Mouse (Mus musculus) cortical plate, adult 2 months (tissue): Measurements from ENCODE around the gene Smim11. TPM values are rescaled to one million over a fixed set of nuclear protein-coding genes. Genes with fewer than 3 reads are reported as not detected.

Experiments
- H3K27ac ChIP-seq: fragments of 200-500 bp; 2 replicates; pipeline ENCODE4 v1.5.1; 2012; ENCODE audit warnings: low read length, control low read depth, inconsistent platforms; ENCODE audit not compliant: insufficient read depth
- H3K4me1 ChIP-seq: fragments of 200-500 bp; 2 replicates; pipeline ENCODE4 v1.6.1; 2011; ENCODE audit warnings: low read length; ENCODE audit not compliant: control insufficient read depth, insufficient read depth
- H3K4me3 ChIP-seq: fragments of 200-500 bp; 2 replicates; pipeline ENCODE4 v1.5.1; 2011; ENCODE audit warnings: mild to moderate bottlenecking, low read length, control low read depth; ENCODE audit not compliant: insufficient read depth
- CTCF ChIP-seq: fragments of 200-500 bp; IDR thresholded peaks from 2 replicates; pipeline ENCODE4 v1.5.1; 2011; ENCODE audit warnings: mild to moderate bottlenecking, control low read depth, low read length; ENCODE audit not compliant: insufficient read depth; ENCODE audit errors: extremely low read depth
- POLR2A ChIP-seq: fragments of 200-500 bp; IDR thresholded peaks from 2 replicates; pipeline ENCODE4 v1.6.1; 2011; ENCODE audit warnings: mild to moderate bottlenecking, low read length, control low read depth; ENCODE audit not compliant: insufficient read depth; ENCODE audit errors: extremely low read depth
- polyA plus RNA-seq: library from polyadenylated mRNA; depleted of rRNA; stranded (reverse); fragments of >200 nt; gene quantifications from 2 replicates; pipeline ENCODE4 v1.2.3, GENCODE M21; 2012

Gene Smim11
- polyA plus RNA-seq, 1 experiment: 30.2 TPM

GRCm38 (mm10) chr16:92294267-92294970, 6.7 kb upstream of the Smim11 start:
- Histone ChIP-seq H3K4me1 (no peaks in the 10 kb centered on the region), H3K27ac (no peak overlapping the region), H3K4me3 (no peak overlapping the region)
- TF ChIP-seq CTCF (no peak), POLR2A (no peak)

DNA sequence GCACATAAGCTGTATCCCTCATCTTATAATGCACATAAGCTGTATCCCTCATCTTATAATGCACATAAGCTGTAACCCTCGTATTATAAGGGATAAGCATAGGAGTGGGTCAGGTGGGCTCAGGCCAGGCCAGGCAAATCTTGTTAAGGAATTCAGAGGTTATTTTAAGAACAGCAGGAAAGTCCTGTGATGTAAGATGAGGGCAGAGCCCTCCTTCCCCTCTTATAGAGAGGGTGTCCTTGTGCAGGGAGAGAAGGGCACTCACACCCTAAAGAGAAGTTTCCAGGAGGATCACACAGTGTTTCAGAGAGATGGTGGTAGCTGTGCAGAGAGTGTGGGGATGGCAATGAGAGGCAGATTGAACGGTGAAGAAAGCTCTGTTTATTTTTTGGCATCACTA, 5.8 kb upstream of the Smim11 start:
- Histone ChIP-seq H3K4me1 (no peaks in the 10 kb centered on the region), H3K4me3 (no peak overlapping the region), H3K27ac (no peak overlapping the region)
- TF ChIP-seq CTCF (no peak), POLR2A (no peak)

- peaks cover 5% of the 10 kb centered on the region for H3K4me1 ChIP-seq
- no peak overlapping the region for H3K27ac ChIP-seq
- no peak for TF ChIP-seq CTCF
- no peak for TF ChIP-seq POLR2A
- peak overlapping the region; percentile 72 for H3K4me3 ChIP-seq
Measured at GRCm38 (mm10) chr16:92301412-92301806, 323 bp downstream of the Smim11 start.

- H3K27ac ChIP-seq: no peak overlapping the region
- H3K4me1 ChIP-seq: peaks cover 5% of the 10 kb centered on the region
- TF ChIP-seq CTCF (no peak), POLR2A (peak; percentile 44; the same call in 1 of the 2 replicates)
- peak overlapping the region; percentile 72 for H3K4me3 ChIP-seq
Measured at GRCm38 (mm10) chr16:92301989-92302388, 903 bp downstream of the Smim11 start.

DNA sequence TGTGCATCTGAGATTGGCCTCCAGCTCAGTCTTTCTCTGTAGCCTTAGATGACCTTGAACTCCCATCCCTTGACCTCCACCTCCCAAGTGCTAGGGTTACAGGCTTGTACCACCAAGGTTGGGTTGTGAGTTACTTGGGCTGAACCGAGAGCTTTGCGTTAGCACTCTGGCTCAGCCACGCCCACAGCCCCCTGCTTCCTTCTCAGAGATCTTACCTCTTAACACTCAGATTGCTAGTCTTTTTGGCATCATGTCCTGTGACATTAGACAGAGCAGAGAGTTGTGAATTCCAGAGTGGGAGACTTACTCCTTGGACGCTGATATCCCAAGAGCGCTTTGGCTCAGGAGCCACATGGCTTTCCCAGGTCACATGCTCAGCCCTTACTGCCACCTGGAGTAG, 1.4 kb downstream of the Smim11 start:
- peaks cover 5% of the 10 kb centered on the region for H3K4me1 ChIP-seq
- no peak for TF ChIP-seq CTCF
- no peak for TF ChIP-seq POLR2A
- H3K27ac ChIP-seq: no peak overlapping the region
- H3K4me3 ChIP-seq: peak overlapping the region; percentile 72; the same call in 1 of the 2 replicates

DNA sequence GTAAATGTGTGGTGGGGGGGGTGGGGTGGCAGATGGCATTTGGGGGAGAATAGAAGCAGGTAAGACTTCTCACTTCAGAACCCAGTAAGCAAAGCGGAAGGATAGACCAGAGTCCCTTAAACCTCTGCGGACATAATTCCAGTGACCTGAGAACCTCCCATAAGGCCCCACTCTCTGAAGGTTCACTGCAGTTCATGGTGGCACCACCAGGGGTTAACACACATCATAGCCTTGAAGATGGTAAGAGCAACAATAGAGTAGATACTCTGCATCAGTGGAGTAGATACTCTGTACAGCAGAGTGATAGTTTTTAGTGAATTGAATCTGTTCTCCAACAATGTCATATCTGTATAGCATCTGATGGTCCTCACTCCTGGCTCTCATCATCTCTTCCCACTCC, 4.4 kb downstream of the Smim11 start:
- TF ChIP-seq POLR2A (no peak), CTCF (no peak)
- H3K4me1 ChIP-seq: peaks cover 5% of the 10 kb centered on the region
- H3K4me3 ChIP-seq: no peak overlapping the region
- no peak overlapping the region for H3K27ac ChIP-seq

DNA sequence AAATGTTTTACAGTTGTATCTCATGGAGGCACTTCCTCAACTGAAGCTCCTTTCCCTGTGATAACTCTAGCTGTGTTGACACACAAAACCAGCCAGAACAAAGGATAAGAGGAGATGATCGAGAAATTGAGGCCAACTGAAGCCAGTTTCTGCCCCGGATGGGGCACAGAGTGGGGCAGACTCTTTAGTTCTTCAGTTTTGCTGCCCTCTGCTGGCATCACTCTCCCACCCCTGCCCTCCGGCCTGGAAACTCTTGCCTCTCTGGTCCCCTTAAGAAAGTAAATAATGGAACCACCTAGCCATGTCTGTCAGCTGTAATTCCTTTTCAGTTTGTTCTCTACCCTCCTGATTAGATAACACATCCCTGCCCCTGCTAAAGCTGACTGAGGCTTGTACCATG, 6.9 kb downstream of the Smim11 start:
- Histone ChIP-seq H3K27ac (no peak overlapping the region), H3K4me1 (no peaks in the 10 kb centered on the region), H3K4me3 (no peak overlapping the region)
- TF ChIP-seq CTCF (no peak), POLR2A (no peak)

GRCm38 (mm10) chr16:92309126-92309525, 8.0 kb downstream of the Smim11 start:
- Histone ChIP-seq H3K27ac (no peak overlapping the region), H3K4me1 (no peaks in the 10 kb centered on the region), H3K4me3 (no peak overlapping the region)
- TF ChIP-seq CTCF (no peak), POLR2A (no peak)

DNA sequence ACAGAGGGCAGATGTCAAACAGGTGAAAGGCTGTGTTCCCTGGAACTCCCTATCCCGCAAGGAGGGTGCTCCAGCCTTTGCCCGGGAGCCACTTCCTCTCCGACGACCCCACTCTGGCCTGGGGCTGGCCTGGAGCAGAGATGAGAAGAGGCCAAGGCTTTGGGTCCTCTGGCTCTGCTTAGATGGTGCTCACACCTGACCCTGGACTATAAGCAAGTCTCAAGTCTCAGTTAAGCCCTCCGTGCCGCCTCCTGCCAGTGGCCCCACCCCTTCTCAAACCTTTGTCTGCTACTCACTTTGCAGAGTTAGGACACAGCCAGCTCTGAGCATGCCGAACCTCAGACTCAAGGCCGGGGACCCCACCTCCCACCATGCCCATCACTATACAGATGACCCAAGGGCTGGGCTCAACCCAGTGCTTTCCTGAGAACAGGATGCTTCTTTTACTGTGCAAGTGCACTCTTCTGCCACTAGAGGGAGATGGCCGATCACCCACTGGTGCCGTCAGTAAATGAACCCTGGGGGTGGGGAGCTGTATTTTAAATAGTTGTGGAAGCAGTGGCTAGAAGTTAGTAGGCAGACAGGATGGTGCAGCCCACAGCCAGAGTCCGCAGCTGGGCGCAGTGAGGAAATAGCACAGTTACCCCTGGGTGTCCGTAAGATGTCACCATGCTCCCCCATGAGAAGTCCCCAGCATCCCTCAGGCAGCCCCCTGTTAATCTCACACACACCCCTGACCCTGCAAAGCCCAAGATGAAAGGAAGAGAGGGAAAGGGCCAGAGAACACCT, 13.1 kb downstream of the Smim11 start:
- Histone ChIP-seq H3K27ac (no peak overlapping the region), H3K4me3 (no peak overlapping the region), H3K4me1 (peaks cover 2% of the 10 kb centered on the region; the same call in 1 of the 2 replicates)
- TF ChIP-seq CTCF: peak; percentile 91
- no peak for TF ChIP-seq POLR2A
